Mouse (Mus musculus) layer of hippocampus, adult 6 months (tissue): Measurements from ENCODE around the gene Carf. TPM values are rescaled to one million over a fixed set of nuclear protein-coding genes. Genes with fewer than 3 reads are reported as not detected.

ENCODE experiments used
- long read RNA-seq, 2 experiments: library from polyadenylated mRNA; unstranded; transcript quantifications; one replicate each; pipeline ENCODE4 v2.0.0; 2019 to 2020
- polyA plus RNA-seq: library from polyadenylated mRNA; unstranded; fragments of <200 nt; fragmentation: Nextera tagmentation; gene quantifications from 2 replicates; pipeline ENCODE4 v1.2.3, GENCODE M21; 2021

The Carf gene
- 10.2 and 12.1 TPM in 2 replicates for polyA plus RNA-seq
- long read RNA-seq, experiment 1, partial matches to known transcripts, result 0 of 11 reads
- long read RNA-seq, experiment 1, other reads (novel, unspliced or antisense), result 11 of 11 reads
- long read RNA-seq, experiment 2, partial matches to known transcripts, result 4 of 21 reads
- long read RNA-seq, experiment 2, other reads (novel, unspliced or antisense), result 16 of 21 reads

DNA sequence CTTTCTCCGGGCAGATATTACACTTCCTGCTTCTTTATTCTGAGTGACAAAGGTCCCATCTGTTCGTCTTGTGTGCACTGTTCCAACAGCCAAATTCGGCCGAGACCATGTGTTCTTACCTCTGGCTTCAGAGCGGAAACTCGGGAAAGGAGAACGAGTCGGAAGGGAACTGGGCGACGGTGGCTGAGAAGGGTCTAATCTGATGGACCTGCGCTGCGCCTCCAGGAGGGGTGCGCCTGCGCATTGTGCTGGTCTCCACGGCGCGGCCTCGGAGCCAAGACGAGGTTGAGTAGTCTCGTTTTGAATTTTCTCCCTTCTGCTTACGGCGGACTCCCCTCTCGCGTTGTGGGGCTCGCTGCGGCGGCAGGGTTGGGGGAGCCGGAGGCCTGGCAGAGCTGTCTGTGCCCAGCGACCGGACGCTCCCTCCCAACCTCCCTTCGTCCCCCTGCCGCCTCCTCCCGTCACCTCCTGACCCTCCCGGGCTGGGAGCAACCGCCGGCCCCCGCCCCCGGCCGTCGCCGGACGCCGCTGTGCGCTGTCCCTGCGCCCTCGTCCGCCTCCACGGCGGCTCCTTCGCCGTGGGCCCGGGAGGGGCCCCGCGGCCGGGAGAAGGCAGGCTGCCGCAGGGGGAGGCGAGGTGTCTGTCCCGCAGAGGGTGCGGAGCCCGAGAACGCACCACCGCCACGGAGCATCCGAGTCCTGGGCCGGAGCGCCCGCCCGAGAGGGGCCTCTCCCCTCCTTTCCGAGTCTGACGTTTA lies at the start of gene Carf, which contains the start of gene Wdr12:
Carf (plus strand) TSS at position 224 of the 758 bp plus-strand sequence.
Wdr12 (minus strand) TSS at position 622 of the 758 bp plus-strand sequence.

GRCm38 (mm10) chr1:60179932-60180783 lies 82.1 kb downstream of the Carf start, which contains the start of gene Nbeal1:
Gene Nbeal1, plus strand, starts transcription at chr1:60180599.

Other genes with a start within 250 kb of the Carf start
- gene Fam117b, start 185.2 kb upstream of the Carf start, polyA plus RNA-seq, result 6.5 and 7.5 TPM in 2 replicates
- 14.4 and 16.2 TPM in 2 replicates for gene Ica1l, start 55.1 kb upstream of the Carf start, polyA plus RNA-seq
- 32.9 and 37.0 TPM in 2 replicates for gene Wdr12, start 398 bp downstream of the Carf start, polyA plus RNA-seq
- 4.0 and 5.1 TPM in 2 replicates for gene Nbeal1, start 82.4 kb downstream of the Carf start, polyA plus RNA-seq
- 12.4 and 12.5 TPM in 2 replicates for gene Cyp20a1, start 245.1 kb downstream of the Carf start, polyA plus RNA-seq